Mouse (Mus musculus): ENCODE data around the gene Rab23.

Rab23 gene

GRCm38 (mm10) chr1:33766520-33767508, 47.1 kb downstream of the Rab23 start:
- no peak for DNase-seq (ENCODE audit: low read depth in 1 of 2, low spot score in 2 of 2)

- no peak for DNase-seq (ENCODE audit: low read depth in 1 of 2, low spot score in 2 of 2)
These were observed 48.6 kb downstream of the Rab23 start for GRCm38 (mm10) chr1:33768091-33768787.

- DNase-seq (ENCODE audit: low read depth in 1 of 2, low spot score in 2 of 2), result no peak
These were observed 49.1 kb downstream of the Rab23 start for GRCm38 (mm10) chr1:33768827-33769226.

GRCm38 (mm10) chr1:33771621-33772020, 51.9 kb downstream of the Rab23 start:
- DNase-seq (ENCODE audit: low read depth in 1 of 2, low spot score in 2 of 2), result no peak

- no peak for DNase-seq (ENCODE audit: low read depth in 1 of 2, low spot score in 2 of 2)
These were observed 52.4 kb downstream of the Rab23 start for GRCm38 (mm10) chr1:33772106-33772505.

GRCm38 (mm10) chr1:33776175-33776611, 56.5 kb downstream of the Rab23 start:
- no peak for DNase-seq (ENCODE audit: low read depth in 1 of 2, low spot score in 2 of 2)

GRCm38 (mm10) chr1:33784561-33784960, 64.9 kb downstream of the Rab23 start:
- no peak for DNase-seq (ENCODE audit: low read depth in 1 of 2, low spot score in 2 of 2)

- no peak for DNase-seq (ENCODE audit: low read depth in 1 of 2, low spot score in 2 of 2)
These were observed 68.4 kb downstream of the Rab23 start for GRCm38 (mm10) chr1:33788072-33788471.

- no peak for DNase-seq (ENCODE audit: low read depth in 1 of 2, low spot score in 2 of 2)
These were observed 68.8 kb downstream of the Rab23 start for GRCm38 (mm10) chr1:33788493-33788892.

All from monocyte, adult 2 months (primary cell).